Comparison of ENCODE assay signal across 23 mouse cellular contexts in genomic region chr12:108830358-108830757, GRCm38 (mm10). TPM values are rescaled to one million over a fixed set of nuclear protein-coding genes. Genes with fewer than 3 reads are reported as not detected.
"Had no signal": no experiment of that assay in that cellular context is flagged by ENCODE, and none has a peak within 500 bp of the region (broad histone marks: within the 10 kb centered on the region; RNA-seq: fewer than 3 reads in every experiment).

No protein-coding gene starts in this region.

- H3K36me3 ChIP-seq: heart, embryonic 15.5 days had no signal

- H3K27me3 ChIP-seq: heart, embryonic 13.5 days; heart, embryonic 15.5 days; hindbrain, embryonic 15.5 days; kidney, embryonic 15.5 days; limb, embryonic 13.5 days; limb, embryonic 15.5 days had no signal

- ATAC-seq: hindbrain, postnatal 0 days; intestine, embryonic 16.5 days had no signal

- H3K9ac ChIP-seq: heart, embryonic 13.5 days; heart, embryonic 15.5 days; hindbrain, embryonic 13.5 days; hindbrain, embryonic 15.5 days; kidney, embryonic 15.5 days; limb, embryonic 13.5 days; limb, embryonic 15.5 days had no signal

- H3K27ac ChIP-seq: heart, adult 2 months; heart, embryonic 13.5 days; heart, embryonic 15.5 days; hindbrain, embryonic 13.5 days; hindbrain, embryonic 15.5 days; hindbrain, postnatal 0 days; kidney, embryonic 15.5 days; kidney, postnatal 0 days; limb, embryonic 13.5 days; limb, embryonic 15.5 days had no signal

- DNase-seq: gastrocnemius, postnatal 14 days; gastrocnemius, postnatal 36 days; heart, adult 2 months; heart, postnatal 14 days; heart, postnatal 36 days; kidney, adult 2 months; kidney, postnatal 14 days; kidney, postnatal 36 days; layer of hippocampus, adult 9-11 months; layer of hippocampus, postnatal 36 days; left cerebral cortex, postnatal 4 days had no signal

- H3K9me3 ChIP-seq: heart, embryonic 13.5 days; heart, embryonic 15.5 days; hindbrain, embryonic 13.5 days; hindbrain, embryonic 15.5 days; kidney, embryonic 15.5 days; limb, embryonic 13.5 days; limb, embryonic 15.5 days had no signal

- H3K4me2 ChIP-seq: heart, embryonic 11.5 days; heart, embryonic 13.5 days; heart, embryonic 15.5 days; hindbrain, embryonic 13.5 days; hindbrain, embryonic 15.5 days; kidney, embryonic 15.5 days; limb, embryonic 13.5 days; limb, embryonic 15.5 days had no signal

- H3K4me3 ChIP-seq: heart, adult 2 months; heart, embryonic 13.5 days; heart, embryonic 15.5 days; hindbrain, embryonic 13.5 days; hindbrain, embryonic 15.5 days; kidney, embryonic 15.5 days; limb, embryonic 13.5 days; limb, embryonic 15.5 days had no signal

RNA-seq across cellular contexts. Expression of gene Slc25a29, which starts 5.3 kb away (rescaled TPM):
- total RNA-seq: hematopoietic stem cell, adult 5-6 weeks had no signal
